Comparison of ENCODE assay signal across 8 mouse cellular contexts in genomic region chr2:26153295-26153694, GRCm38 (mm10). TPM values are rescaled to one million over a fixed set of nuclear protein-coding genes. Genes with fewer than 3 reads are reported as not detected.
DNase-seq lines count a peak whose midpoint lies in the region; ATAC-seq and TF ChIP-seq lines count a peak whose summit lies in the region.
"Had no signal": no experiment of that assay in that cellular context is flagged by ENCODE, and none has a peak within 500 bp of the region (broad histone marks: within the 10 kb centered on the region; RNA-seq: fewer than 3 reads in every experiment).

No protein-coding gene starts in this region.

- DNase-seq in kidney, adult 9 months = peak; percentile 36
- no peak for DNase-seq in kidney, adult 11 months
- DNase-seq in adipocyte (ENCODE audit: low spot score) = peak; percentile 54
- peak; percentile 55 for DNase-seq in hindbrain, postnatal 0 days (ENCODE audit: low spot score)
- DNase-seq in neural tube, embryonic 11.5 days (ENCODE audit: low spot score) = peak; percentile 64
- DNase-seq in left cerebral cortex, adult 11 months (ENCODE audit: low spot score) = no peak

- ATAC-seq in hindbrain, postnatal 0 days = no peak
- ATAC-seq in neural tube, embryonic 11.5 days (ENCODE audit: insufficient read depth, low FRiP score, low TSS enrichment) = no peak

- no peaks in the 10 kb centered on the region for H3K4me1 ChIP-seq in ES-Bruce4 (ENCODE audit: control insufficient read depth, insufficient read depth, low read length)
- peaks cover 25% of the 10 kb centered on the region for H3K4me1 ChIP-seq in hindbrain, postnatal 0 days (ENCODE audit: insufficient read depth, low read length)
- peaks cover 9% of the 10 kb centered on the region; the same call in 1 of the 2 replicates for H3K4me1 ChIP-seq in neural tube, embryonic 11.5 days (ENCODE audit: control insufficient read depth, insufficient read depth, low read length)

- WGBS in hindbrain, postnatal 0 days = 40% methylated on average over 4 of the region's 4 CpGs
- 38% methylated on average over 4 of the region's 4 CpGs for WGBS in neural tube, embryonic 11.5 days

- no peaks in the 10 kb centered on the region for H3K36me3 ChIP-seq in ES-Bruce4 (ENCODE audit: control insufficient read depth, insufficient read depth, low read length, poor library complexity, severe bottlenecking)
- no peaks in the 10 kb centered on the region for H3K36me3 ChIP-seq in hindbrain, postnatal 0 days (ENCODE audit: insufficient read depth, low read length)
- no peaks in the 10 kb centered on the region for H3K36me3 ChIP-seq in neural tube, embryonic 11.5 days (ENCODE audit: control insufficient read depth, insufficient read depth, low read length)

- H3K27ac ChIP-seq in ES-Bruce4 (ENCODE audit: insufficient read depth, low read length) = no peak overlapping the region
- no peak overlapping the region for H3K27ac ChIP-seq in hindbrain, postnatal 0 days
- H3K27ac ChIP-seq in neural tube, embryonic 11.5 days (ENCODE audit: low read depth, low read length) = no peak overlapping the region
- H3K27ac ChIP-seq: macrophage had no signal

- no peaks in the 10 kb centered on the region for H3K9me3 ChIP-seq in ES-Bruce4 (replicated peaks; ENCODE audit: control insufficient read depth, insufficient read depth, low read length, poor library complexity, severe bottlenecking)
- no peaks in the 10 kb centered on the region for H3K9me3 ChIP-seq in hindbrain, postnatal 0 days (ENCODE audit: low read length)
- no peaks in the 10 kb centered on the region for H3K9me3 ChIP-seq in neural tube, embryonic 11.5 days (ENCODE audit: control insufficient read depth, low read length)

- no peak overlapping the region for H3K4me2 ChIP-seq in hindbrain, postnatal 0 days (ENCODE audit: low read depth, low read length)
- no peak overlapping the region for H3K4me2 ChIP-seq in neural tube, embryonic 11.5 days (ENCODE audit: low read depth)

- no peak overlapping the region for H3K4me3 ChIP-seq in ES-Bruce4 (ENCODE audit: low read depth, low read length)
- no peak overlapping the region for H3K4me3 ChIP-seq in hindbrain, postnatal 0 days (ENCODE audit: low read length)
- H3K4me3 ChIP-seq in neural tube, embryonic 11.5 days (ENCODE audit: low read depth, low read length) = no peak overlapping the region

- TF ChIP-seq EP300 in ES-Bruce4 (IDR thresholded peaks at IDR 0.05; ENCODE audit: insufficient read depth, low read depth, low read length) = no peak

- H3K9ac ChIP-seq in ES-Bruce4 (ENCODE audit: low read depth, poor library complexity, severe bottlenecking) = no peak overlapping the region
- H3K9ac ChIP-seq in hindbrain, postnatal 0 days (replicated peaks; ENCODE audit: low read length) = no peak overlapping the region
- no peak overlapping the region for H3K9ac ChIP-seq in neural tube, embryonic 11.5 days (ENCODE audit: low read length)

- TF ChIP-seq POLR2A in ES-Bruce4 (IDR thresholded peaks at IDR 0.05; ENCODE audit: insufficient read depth, low read length) = no peak

- TF ChIP-seq CTCF in ES-Bruce4 (IDR thresholded peaks at IDR 0.05; ENCODE audit: low read depth, low read length) = peak; percentile 83
- peak; percentile 62 for TF ChIP-seq CTCF in hindbrain, postnatal 0 days (IDR thresholded peaks at IDR 0.05; ENCODE audit: low read depth)

- H3K27me3 ChIP-seq in ES-Bruce4 (ENCODE audit: control insufficient read depth, insufficient read depth, low read length, poor library complexity, severe bottlenecking) = no peaks in the 10 kb centered on the region
- H3K27me3 ChIP-seq in hindbrain, postnatal 0 days (ENCODE audit: insufficient read depth, low read length) = no peaks in the 10 kb centered on the region
- H3K27me3 ChIP-seq in neural tube, embryonic 11.5 days (ENCODE audit: control insufficient read depth, insufficient read depth, low read length) = no peaks in the 10 kb centered on the region

RNA-seq across cellular contexts. Expression of gene Nacc2, which starts 30.3 kb away (rescaled TPM):
- polyA plus RNA-seq in ES-Bruce4 (2011; ENCODE audit: insufficient read depth, insufficient read length, low read depth, missing spikeins) = 4.0 and 5.9 TPM in 2 replicates
- 50.1 and 61.4 TPM in 2 replicates for total RNA-seq in hindbrain, postnatal 0 days (2014; rRNA removed)
- 28.7 and 29.9 TPM in 2 replicates for polyA plus RNA-seq in hindbrain, postnatal 0 days (2015; fragmentation: Nextera tagmentation; extraction: Ambion mirVana)
- 8.2 and 9.8 TPM in 2 replicates for polyA plus RNA-seq in neural tube, embryonic 11.5 days (2014; fragmentation: Nextera tagmentation; extraction: Ambion mirVana)

RNA-seq across cellular contexts. Expression of gene Lhx3, which starts 54.8 kb away (rescaled TPM):
- polyA plus RNA-seq in ES-Bruce4 (2011; ENCODE audit: insufficient read depth, insufficient read length, low read depth, missing spikeins) = not detected in 2 replicates
- 2.3 and 7.8 TPM in 2 replicates for total RNA-seq in hindbrain, postnatal 0 days (2014; rRNA removed)
- polyA plus RNA-seq in hindbrain, postnatal 0 days (2015; fragmentation: Nextera tagmentation; extraction: Ambion mirVana) = 2.2 and 3.2 TPM in 2 replicates
- polyA plus RNA-seq in neural tube, embryonic 11.5 days (2014; fragmentation: Nextera tagmentation; extraction: Ambion mirVana) = 19.6 and 25.3 TPM in 2 replicates
- polyA plus RNA-seq: macrophage had no signal

Comparison
In these comparisons a context has a peak if more than half of its experiments do, and no peak if none do; other contexts are left out.
1. DNase-seq: peak in kidney, adult 9 months (single experiment), adipocyte (single experiment), hindbrain, postnatal 0 days (single experiment) and neural tube, embryonic 11.5 days (single experiment); none in kidney, adult 11 months (single experiment) and left cerebral cortex, adult 11 months (single experiment).